Mouse (Mus musculus): Measurements from ENCODE around the gene Zfp503. TPM values are rescaled to one million over a fixed set of nuclear protein-coding genes. Genes with fewer than 3 reads are reported as not detected.

Gene Zfp503
- polyA plus RNA-seq, 1 experiment from 2014 or later, result 7.6 TPM

DNA sequence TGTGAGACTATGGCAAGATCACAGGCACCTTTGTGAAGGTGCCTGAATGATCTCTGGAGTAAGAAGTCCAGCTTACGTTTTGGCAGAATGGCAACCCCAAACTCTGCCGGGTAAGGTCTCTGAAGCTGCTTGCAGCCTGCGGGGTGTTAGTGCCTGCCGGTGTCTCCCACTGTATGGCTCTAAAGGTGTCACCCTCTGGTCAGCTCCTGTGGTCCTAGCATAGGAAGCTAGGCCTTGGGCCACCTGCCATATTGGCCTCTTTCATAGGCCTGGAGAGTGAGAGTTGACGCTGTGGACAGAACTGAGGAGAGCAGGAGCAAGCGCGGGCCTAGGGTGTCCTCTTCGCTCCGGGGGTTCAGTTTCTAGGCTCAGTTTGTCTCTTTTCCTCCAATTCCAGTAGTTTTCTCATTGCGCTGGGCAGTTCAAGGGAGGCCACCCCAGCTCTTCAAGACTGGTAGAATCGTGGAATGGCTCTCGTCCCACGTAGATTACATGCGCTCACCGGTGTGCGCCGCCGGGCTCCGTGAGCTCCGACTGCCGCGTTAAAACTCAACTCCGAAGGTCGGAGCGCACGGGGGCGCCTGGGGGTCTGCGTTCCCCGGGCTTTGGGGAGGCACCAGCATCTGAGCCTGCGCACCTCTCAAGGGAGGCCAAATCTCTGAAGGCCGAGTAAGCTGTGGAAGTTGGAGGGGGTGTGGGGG is 1.1 kb upstream of the Zfp503 start:
- Histone ChIP-seq H3K27me3 (ENCODE audit: poor library complexity, severe bottlenecking) (peaks cover 97% of the 10 kb centered on the region), H3K36me3 (replicated peaks) (peaks cover 8% of the 10 kb centered on the region), H3K4me3 (peak overlapping the region; percentile 88), H3K4me1 (peaks cover 85% of the 10 kb centered on the region), H3K27ac (peak overlapping the region; percentile 96), H3K9me3 (no peaks in the 10 kb centered on the region)
- DNase-seq (ENCODE audit: extremely low spot score, low spot score), result peak; percentile 57
- WGBS, result under 1% methylated on average over 31 of the region's 31 CpGs

DNA sequence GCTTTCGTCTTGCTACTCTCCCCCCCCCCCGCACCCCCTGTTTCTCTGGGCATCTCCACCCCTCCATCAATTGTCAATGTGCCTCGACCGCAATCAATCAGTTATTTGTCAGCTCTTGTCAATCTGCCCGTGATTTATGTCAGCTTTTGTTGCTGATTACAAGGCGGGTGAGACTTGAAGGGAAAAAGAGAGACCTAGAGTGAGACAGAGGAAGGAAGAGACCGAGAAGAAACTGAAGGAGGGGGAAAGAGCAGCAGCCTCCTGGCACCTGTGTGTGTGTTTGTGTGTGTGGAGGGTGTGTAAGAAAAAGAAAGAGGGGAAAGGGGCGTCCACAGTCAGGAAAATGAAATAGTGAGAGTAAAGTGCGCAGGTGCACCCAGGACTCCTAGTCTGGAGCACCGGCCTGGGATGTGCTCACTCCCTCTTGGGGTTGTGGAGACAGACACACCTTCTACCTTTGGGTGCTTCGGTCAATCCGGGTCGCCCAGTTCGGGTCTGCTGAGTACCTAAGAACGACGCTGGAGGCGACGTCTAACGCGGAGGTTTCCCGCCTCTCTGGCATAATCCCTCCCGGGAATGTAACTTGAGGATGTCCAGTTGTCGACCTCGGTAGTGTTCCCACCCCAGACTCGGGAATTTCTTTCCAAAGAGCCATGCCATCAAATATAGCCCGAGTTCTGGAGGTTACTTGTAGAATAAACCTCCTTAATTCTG is 667 bp downstream of the Zfp503 start:
- Histone ChIP-seq H3K4me3 (peak overlapping the region; percentile 88), H3K27ac (peak overlapping the region; percentile 96), H3K27me3 (ENCODE audit: poor library complexity, severe bottlenecking) (peaks cover 94% of the 10 kb centered on the region), H3K36me3 (replicated peaks) (peaks cover 18% of the 10 kb centered on the region), H3K4me1 (peaks cover 85% of the 10 kb centered on the region), H3K9me3 (no peaks in the 10 kb centered on the region)
- under 1% methylated on average over 26 of the region's 26 CpGs for WGBS
- peak; percentile 66 for DNase-seq (ENCODE audit: extremely low spot score, low spot score)

DNA sequence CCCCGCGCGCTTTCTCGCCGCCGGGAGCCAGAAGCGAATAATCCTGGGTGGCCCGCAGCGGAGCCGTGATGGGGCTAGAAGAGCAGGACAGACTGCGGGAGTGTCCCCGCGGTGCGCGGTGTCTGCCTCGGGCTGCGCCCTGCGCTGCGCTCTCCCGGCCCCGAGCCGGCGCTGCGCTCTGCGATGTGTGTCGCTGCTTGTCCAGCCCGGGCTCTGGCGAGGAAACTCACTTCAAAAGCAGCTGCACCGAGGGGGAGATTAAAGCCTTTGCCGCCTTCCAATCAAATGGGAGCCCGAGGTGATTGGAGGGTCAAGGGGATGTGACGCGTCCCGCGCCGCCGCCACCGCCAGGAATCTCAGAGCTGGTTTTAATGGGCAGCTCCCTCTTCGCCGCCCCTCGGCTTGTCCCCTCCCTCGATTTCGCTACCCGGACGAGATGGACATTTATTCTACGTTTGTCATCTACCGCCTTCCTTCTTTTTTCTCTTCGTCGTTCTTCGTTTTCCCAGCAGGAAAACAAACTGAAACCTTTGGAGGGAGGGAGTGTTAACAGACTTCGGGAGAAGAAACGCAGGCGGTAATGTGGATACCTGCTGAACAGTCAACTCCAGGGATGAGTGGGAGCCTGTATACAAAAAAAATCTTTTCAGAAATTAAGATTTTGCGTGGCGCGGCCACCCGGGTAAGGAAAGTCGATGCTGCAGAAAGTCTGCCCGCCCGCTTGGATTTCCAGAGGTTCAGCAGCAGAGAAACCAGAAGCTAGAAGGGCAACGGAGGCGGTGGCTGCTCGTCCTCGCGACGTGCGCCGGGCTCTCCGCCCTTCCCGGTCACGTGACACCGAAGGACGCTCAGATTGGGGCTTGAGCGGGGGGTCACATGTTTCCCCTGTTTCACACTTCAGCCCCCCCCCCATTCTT is 1.5 kb downstream of the Zfp503 start:
- H3K4me3 ChIP-seq, result peak overlapping the region; percentile 88
- peaks cover 93% of the 10 kb centered on the region for H3K27me3 ChIP-seq (ENCODE audit: poor library complexity, severe bottlenecking)
- H3K4me1 ChIP-seq, result peaks cover 88% of the 10 kb centered on the region
- peak; percentile 97 for DNase-seq (ENCODE audit: extremely low spot score, low spot score)
- WGBS, result under 1% methylated on average over 74 of the region's 74 CpGs
- peak overlapping the region; percentile 96 for H3K27ac ChIP-seq
- no peaks in the 10 kb centered on the region for H3K9me3 ChIP-seq
- peaks cover 18% of the 10 kb centered on the region for H3K36me3 ChIP-seq (replicated peaks)

DNA sequence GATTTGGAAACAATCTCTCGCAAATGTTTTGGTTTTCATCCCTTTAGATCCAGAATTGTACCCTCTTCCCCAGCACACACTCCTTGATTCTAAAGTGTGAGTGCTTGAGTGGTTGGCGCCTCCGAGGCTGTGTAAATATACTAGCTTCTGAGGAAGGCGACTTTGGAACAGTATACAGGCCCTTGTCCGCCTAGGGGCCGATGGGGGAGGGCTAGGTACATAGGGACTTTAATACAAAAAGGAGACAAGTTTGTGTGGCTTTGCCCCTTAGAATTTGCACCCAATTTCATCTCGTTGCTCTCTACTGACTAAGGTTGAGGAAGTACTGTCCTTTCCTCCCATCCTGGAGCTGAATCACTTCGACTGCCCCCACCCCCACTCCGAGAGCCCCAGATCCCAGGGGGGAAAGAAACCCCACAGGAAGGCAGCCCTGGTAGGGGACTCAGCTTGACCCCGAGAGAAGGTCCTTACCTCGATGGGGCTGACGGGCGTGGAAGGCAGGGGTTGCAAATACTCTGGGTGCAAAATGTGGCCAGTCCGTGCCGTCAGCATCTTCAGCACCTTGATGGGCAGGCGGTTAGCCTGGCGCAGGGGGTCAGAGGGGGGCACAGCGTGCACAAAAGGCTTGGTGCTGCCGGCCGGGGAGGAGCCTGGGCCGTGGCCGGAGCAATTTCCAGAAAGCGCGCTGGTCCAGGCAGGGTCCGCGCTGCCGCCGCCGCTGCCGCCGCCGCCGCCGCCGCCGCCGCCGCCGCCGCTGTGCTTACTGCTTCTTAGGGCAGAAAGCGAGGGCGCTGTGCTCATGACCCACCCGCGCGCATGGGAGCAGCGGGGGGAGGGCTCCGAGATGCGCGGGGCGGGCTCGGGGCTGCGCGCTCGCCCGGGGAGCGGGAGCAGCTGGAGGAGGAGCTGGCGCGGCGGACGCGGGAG is 2.4 kb downstream of the Zfp503 start:
- under 1% methylated on average over 47 of the region's 61 CpGs for WGBS
- Histone ChIP-seq H3K36me3 (replicated peaks) (peaks cover 18% of the 10 kb centered on the region), H3K4me3 (peak overlapping the region; percentile 88), H3K27me3 (ENCODE audit: poor library complexity, severe bottlenecking) (peaks cover 93% of the 10 kb centered on the region), H3K27ac (peak overlapping the region; percentile 96), H3K9me3 (no peaks in the 10 kb centered on the region), H3K4me1 (peaks cover 90% of the 10 kb centered on the region)
- peak; percentile 57 for DNase-seq (ENCODE audit: extremely low spot score, low spot score)

DNA sequence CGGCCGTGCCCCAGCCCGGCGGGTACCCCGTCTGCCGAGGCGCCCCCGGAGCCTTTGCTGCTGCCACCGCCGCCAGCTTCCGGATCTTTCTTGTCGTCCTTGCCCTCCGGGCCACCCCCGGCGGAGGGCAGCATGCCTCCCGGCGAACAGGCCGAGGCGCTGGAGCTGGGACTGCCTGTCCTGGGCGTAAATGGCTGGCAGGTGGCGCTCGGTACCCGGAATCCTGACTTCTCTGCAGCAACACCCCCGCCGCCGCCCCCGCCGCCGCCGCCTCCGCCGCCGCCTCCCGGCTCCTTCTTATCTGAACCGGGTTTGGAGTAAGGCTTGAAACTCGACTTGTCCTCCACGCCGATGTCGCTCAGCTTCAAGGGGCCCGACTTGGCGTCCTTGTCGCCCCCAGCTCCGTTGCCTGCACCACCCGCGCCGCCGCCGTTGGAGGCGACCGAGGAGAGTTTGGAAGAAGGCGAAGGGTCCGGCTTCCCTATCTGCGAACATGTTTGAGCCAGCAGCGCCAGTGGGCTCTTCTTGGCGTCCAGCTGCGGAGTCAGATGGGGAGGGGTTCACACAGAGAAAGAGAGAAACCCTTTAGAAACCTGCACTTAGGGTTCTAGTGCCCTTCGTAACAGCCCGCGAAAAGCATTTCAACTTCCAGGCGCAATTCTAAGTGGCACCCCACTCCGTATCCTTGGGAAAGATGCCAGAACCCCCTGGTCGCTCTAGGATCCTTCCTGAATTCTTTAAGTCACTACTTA is 3.2 kb downstream of the Zfp503 start:
- H3K27me3 ChIP-seq (ENCODE audit: poor library complexity, severe bottlenecking), result peaks cover 93% of the 10 kb centered on the region
- peaks cover 92% of the 10 kb centered on the region for H3K4me1 ChIP-seq
- H3K27ac ChIP-seq, result peak overlapping the region; percentile 96
- under 1% methylated on average over 62 of the region's 62 CpGs for WGBS
- peaks cover 18% of the 10 kb centered on the region for H3K36me3 ChIP-seq (replicated peaks)
- no peaks in the 10 kb centered on the region for H3K9me3 ChIP-seq
- peak; percentile 83 for DNase-seq (ENCODE audit: extremely low spot score, low spot score)
- H3K4me3 ChIP-seq, result peak overlapping the region; percentile 88

DNA sequence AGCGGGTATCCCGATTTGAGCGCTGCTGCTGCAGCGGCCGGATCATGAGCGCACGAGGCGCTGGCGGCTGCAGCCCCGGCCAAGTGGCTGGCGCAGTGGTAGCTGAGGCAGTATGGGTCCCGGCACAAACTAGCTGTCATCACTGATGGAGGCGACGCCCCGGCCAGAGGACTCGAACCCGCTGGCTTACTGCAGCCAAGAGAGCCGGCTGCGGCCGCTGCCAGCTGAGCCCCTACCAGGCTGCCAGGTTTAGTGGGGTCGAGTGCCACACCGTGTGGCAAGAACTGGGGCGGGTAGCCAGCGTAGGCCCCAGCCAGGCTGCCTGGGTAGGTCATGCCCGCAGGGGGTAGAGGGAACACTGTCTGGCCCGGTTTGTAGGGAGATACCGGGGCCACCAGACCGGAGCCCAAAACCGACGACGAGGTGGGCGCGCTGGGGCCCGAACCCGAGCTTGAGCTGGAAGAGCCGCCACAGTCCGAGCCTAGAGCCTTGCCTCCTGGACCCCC is 3.9 kb downstream of the Zfp503 start:
- peaks cover 88% of the 10 kb centered on the region for H3K4me1 ChIP-seq
- H3K27ac ChIP-seq, result peak overlapping the region; percentile 96
- H3K36me3 ChIP-seq (replicated peaks), result peaks cover 18% of the 10 kb centered on the region
- H3K4me3 ChIP-seq, result peak overlapping the region; percentile 88
- no peaks in the 10 kb centered on the region for H3K9me3 ChIP-seq
- peak; percentile 58 for DNase-seq (ENCODE audit: extremely low spot score, low spot score)
- peaks cover 93% of the 10 kb centered on the region for H3K27me3 ChIP-seq (ENCODE audit: poor library complexity, severe bottlenecking)
- 1% methylated on average over 37 of the region's 37 CpGs for WGBS

DNA sequence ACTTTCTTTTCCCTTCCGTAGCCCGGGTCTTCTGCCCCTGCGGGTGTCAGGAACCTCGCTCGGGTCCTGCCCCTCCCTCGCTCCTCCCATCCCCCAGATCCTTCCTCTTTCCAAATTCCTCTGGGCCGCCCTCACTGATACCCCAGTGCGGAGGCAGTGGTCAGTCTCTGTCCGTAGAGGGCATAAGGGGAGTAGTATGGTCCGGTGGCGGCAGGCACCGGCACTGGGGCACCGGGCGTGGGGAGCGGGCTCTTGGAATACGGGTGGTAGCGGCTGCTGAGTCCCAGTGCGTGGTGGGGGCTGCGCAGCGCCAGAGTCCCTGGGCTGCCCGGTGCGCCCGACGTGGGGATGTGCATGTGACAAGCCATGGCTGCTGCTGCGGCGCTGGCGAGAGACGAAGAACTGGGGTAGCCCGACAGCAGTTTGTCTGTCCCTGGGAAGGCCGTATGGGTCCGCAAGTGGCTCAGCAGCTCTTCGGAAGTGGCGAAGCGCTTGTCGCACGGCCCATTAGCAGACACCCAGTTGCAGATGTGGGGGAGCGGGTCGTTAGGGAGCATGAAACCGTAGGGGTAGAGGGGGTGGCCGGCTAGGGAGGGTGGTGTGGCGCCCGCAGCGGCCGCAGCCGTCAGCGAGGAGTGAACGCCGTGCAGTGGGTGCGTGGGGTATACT is 4.5 kb downstream of the Zfp503 start:
- peaks cover 82% of the 10 kb centered on the region for H3K4me1 ChIP-seq

DNA sequence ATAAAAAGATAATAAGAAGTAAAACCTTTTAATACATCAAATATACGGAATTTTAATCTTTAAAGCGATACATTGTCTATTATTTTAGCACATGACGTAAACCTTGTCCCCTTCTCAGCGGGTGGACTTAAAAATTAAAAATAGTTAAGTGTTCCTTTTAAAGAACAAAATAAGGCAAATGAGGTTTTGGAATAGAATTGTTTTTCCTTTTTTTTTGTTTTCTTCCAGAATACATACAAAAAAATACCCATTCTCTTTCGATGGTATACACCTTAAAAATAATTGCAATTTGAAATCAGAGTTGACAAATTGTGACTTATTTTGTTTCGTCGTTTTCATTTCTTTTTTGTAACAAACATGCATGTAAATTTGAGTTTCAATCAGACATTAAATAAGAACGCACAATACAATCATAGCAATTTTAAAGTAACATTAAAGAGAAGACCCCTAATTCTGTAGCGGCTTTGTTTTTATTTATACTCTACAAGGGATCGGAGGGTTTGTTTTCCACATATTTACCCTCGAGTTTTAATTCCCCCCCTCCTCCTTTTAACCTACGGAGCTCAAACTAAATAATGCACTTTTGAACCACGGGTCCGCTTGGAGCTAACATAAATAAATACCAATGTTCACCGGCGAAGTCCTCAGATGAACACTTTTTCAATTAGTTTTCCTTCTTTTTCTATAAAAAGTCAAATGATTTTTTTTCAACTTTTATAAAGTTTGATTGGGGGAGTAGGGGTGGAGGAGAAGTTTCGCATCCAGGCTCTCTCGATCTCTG is 5.3 kb downstream of the Zfp503 start:
- peak overlapping the region; percentile 88 for H3K4me3 ChIP-seq

More for the DNA sequence above, 4.5 kb downstream of the Zfp503 start:
- H3K27me3 ChIP-seq (ENCODE audit: poor library complexity, severe bottlenecking), result peaks cover 93% of the 10 kb centered on the region
- WGBS, result under 1% methylated on average over 49 of the region's 49 CpGs
- H3K4me3 ChIP-seq, result peak overlapping the region; percentile 88
- peak; percentile 63 for DNase-seq (ENCODE audit: extremely low spot score, low spot score)
- H3K27ac ChIP-seq, result peak overlapping the region; percentile 96
- no peaks in the 10 kb centered on the region for H3K9me3 ChIP-seq
- H3K36me3 ChIP-seq (replicated peaks), result peaks cover 18% of the 10 kb centered on the region

DNA sequence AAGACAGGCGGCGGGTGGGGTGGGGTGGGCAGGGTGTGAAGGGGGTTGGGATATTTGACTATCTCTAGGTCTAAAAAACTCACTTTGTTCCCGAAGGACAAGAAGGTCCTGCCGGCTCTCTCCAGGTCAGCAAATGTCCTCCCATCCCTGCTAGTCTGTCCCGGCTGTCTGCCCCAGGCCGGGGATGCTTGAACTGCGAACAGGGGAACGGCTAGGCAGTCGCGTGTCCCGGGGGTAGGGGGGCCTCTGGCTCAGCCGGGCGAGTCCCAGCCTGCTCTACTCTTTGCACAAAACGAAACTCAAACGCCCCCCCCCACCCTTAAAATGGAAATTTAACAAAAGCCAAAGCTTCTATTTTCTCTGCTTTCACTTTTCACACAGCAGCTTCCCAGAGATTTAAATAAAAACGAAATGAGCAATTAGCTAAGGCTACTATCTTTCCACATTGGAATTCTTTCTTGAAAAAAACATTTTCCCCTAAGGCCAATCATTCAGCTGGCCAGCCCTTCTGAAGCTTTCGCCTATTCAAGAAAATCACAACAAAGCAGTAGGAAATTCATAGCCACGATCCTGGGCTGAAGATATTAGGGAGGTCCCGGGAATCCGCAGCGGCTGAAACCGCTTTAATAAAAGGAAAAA is 6.0 kb downstream of the Zfp503 start:
- Histone ChIP-seq H3K9me3 (no peaks in the 10 kb centered on the region), H3K27ac (peak overlapping the region; percentile 96), H3K4me1 (peaks cover 67% of the 10 kb centered on the region), H3K27me3 (ENCODE audit: poor library complexity, severe bottlenecking) (peaks cover 93% of the 10 kb centered on the region), H3K4me3 (peak overlapping the region; percentile 88), H3K36me3 (replicated peaks) (peaks cover 18% of the 10 kb centered on the region)
- peak; percentile 73 for DNase-seq (ENCODE audit: extremely low spot score, low spot score)
- under 1% methylated on average over 22 of the region's 22 CpGs for WGBS

More for the DNA sequence above, 5.3 kb downstream of the Zfp503 start:
- Histone ChIP-seq H3K27me3 (ENCODE audit: poor library complexity, severe bottlenecking) (peaks cover 93% of the 10 kb centered on the region), H3K36me3 (replicated peaks) (peaks cover 18% of the 10 kb centered on the region), H3K9me3 (no peaks in the 10 kb centered on the region), H3K4me1 (peaks cover 75% of the 10 kb centered on the region), H3K27ac (peak overlapping the region; percentile 96)
- DNase-seq (ENCODE audit: extremely low spot score, low spot score), result no peak
- WGBS, result 3% methylated on average over 18 of the region's 18 CpGs
